Mouse (Mus musculus) gastrocnemius, adult 2 months (tissue): ENCODE data around the gene Tceanc2. TPM values are rescaled to one million over a fixed set of nuclear protein-coding genes. Genes with fewer than 3 reads are reported as not detected.

ENCODE experiments used
- DNase-seq: peaks from one replicate; pipeline ENCODE4 v3.0.0; 2022
- H3K27ac ChIP-seq: fragments of 200-600 bp; 2 replicates; pipeline ENCODE4 v1.8.1; 2022; ENCODE audit warnings: mild to moderate bottlenecking
- H3K4me3 ChIP-seq: fragments of 200-600 bp; 2 replicates; pipeline ENCODE4 v1.8.1; 2022; ENCODE audit warnings: mild to moderate bottlenecking, moderate library complexity
- CTCF ChIP-seq: fragments of 200-600 bp; IDR thresholded peaks from 2 replicates; pipeline ENCODE4 v1.8.1; 2022; ENCODE audit warnings: antibody characterized with exemption, mild to moderate bottlenecking, moderate library complexity
- intact Hi-C: fragments of 180-260 bp; cut with DNase I; formaldehyde crosslinking; loops from one replicate; pipeline ENCODE4 v1.15.1; 2025
- long read RNA-seq, 2 experiments: library from polyadenylated mRNA; stranded (forward); transcript quantifications; one replicate each; pipeline ENCODE4 v2.0.0; 2021
- total RNA-seq, 2 experiments: library from RNA; stranded (reverse); gene quantifications; 2 replicates each; pipeline ENCODE4 v1.2.3; 2021

The Tceanc2 gene
- 10 to 100 TPM; 12.6 to 13.2 TPM for total RNA-seq
- long read RNA-seq, experiment 1, full-length matches to known transcripts = 3 of 4 reads
- long read RNA-seq, experiment 1, partial matches to known transcripts = 0 of 4 reads
- long read RNA-seq, experiment 1, other reads (novel, unspliced or antisense) = 1 of 4 reads
- long read RNA-seq, experiment 2, full-length matches to known transcripts = 2 of 8 reads
- long read RNA-seq, experiment 2, partial matches to known transcripts = 0 of 8 reads
- long read RNA-seq, experiment 2, other reads (novel, unspliced or antisense) = 6 of 8 reads

GRCm38 (mm10) chr4:107178830-107179490 is at the start of gene Tceanc2:
TSS of gene Tceanc2 (minus strand) at chr4:107179116.
- intact Hi-C loops = loop anchor here (1.0 kb wide), 1 partner anchor 74 kb away; the partner anchor contains the start of genes Hspb11 and Lrrc42
- peak within 1 kb of the TSS; percentile 93 for H3K4me3 ChIP-seq
- H3K27ac ChIP-seq = peak within 1 kb of the TSS; percentile 97
- TF ChIP-seq CTCF = 0 out of 2 replicates have a peak, but pooled peaks have one; percentile 2
- peak; percentile 65 for DNase-seq

GRCm38 (mm10) chr4:107226313-107226712 is 47.4 kb upstream of the Tceanc2 start:
- H3K4me3 ChIP-seq = no peak overlapping the region
- no peak for TF ChIP-seq CTCF
- no peak for DNase-seq
- H3K27ac ChIP-seq = no peak overlapping the region
- intact Hi-C loops = no loop called here

- peak; percentile 73 for DNase-seq
- Histone ChIP-seq H3K27ac (no peak overlapping the region), H3K4me3 (no peak overlapping the region)
- no peak for TF ChIP-seq CTCF
- intact Hi-C loops = no loop called here
These were observed 44.6 kb upstream of the Tceanc2 start for GRCm38 (mm10) chr4:107223225-107224204.

GRCm38 (mm10) chr4:107221524-107221923 is 42.6 kb upstream of the Tceanc2 start:
- Histone ChIP-seq H3K4me3 (no peak overlapping the region), H3K27ac (no peak overlapping the region)
- no peak for DNase-seq
- intact Hi-C loops = no loop called here
- TF ChIP-seq CTCF = no peak

- no peak for TF ChIP-seq CTCF
- intact Hi-C loops = no loop called here
- no peak overlapping the region for H3K4me3 ChIP-seq
- no peak for DNase-seq
- no peak overlapping the region for H3K27ac ChIP-seq
These were observed 38.7 kb upstream of the Tceanc2 start for GRCm38 (mm10) chr4:107217574-107217973.

- TF ChIP-seq CTCF = no peak
- Histone ChIP-seq H3K4me3 (no peak overlapping the region), H3K27ac (no peak overlapping the region)
- no peak for DNase-seq
- intact Hi-C loops = no loop called here
These were observed 34.5 kb upstream of the Tceanc2 start for GRCm38 (mm10) chr4:107213279-107214011.

GRCm38 (mm10) chr4:107211936-107212335 is 33.0 kb upstream of the Tceanc2 start:
- intact Hi-C loops = no loop called here
- no peak for TF ChIP-seq CTCF
- DNase-seq = no peak
- Histone ChIP-seq H3K4me3 (no peak overlapping the region), H3K27ac (no peak overlapping the region)

GRCm38 (mm10) chr4:107211465-107211864 is 32.5 kb upstream of the Tceanc2 start:
- no peak for DNase-seq
- Histone ChIP-seq H3K27ac (no peak overlapping the region), H3K4me3 (no peak overlapping the region)
- TF ChIP-seq CTCF = no peak
- intact Hi-C loops = no loop called here

- Histone ChIP-seq H3K27ac (no peak overlapping the region), H3K4me3 (no peak overlapping the region)
- TF ChIP-seq CTCF = no peak
- intact Hi-C loops = no loop called here
- DNase-seq = no peak
These were observed 31.7 kb upstream of the Tceanc2 start for GRCm38 (mm10) chr4:107210483-107211097.

- intact Hi-C loops = no loop called here
- no peak for TF ChIP-seq CTCF
These were observed 30.0 kb upstream of the Tceanc2 start, which contains the start of gene Ldlrad1 for GRCm38 (mm10) chr4:107208880-107209279. TSS of gene Ldlrad1 (plus strand) at chr4:107209180.

GRCm38 (mm10) chr4:107207016-107207415 is 28.1 kb upstream of the Tceanc2 start:
- H3K27ac ChIP-seq = no peak overlapping the region
- intact Hi-C loops = no loop called here
- no peak for TF ChIP-seq CTCF
- no peak overlapping the region for H3K4me3 ChIP-seq
- DNase-seq = no peak

More at GRCm38 (mm10) chr4:107208880-107209279, 30.0 kb upstream of the Tceanc2 start, which contains the start of gene Ldlrad1:
- Histone ChIP-seq H3K27ac (no peak within 1 kb of the TSS), H3K4me3 (no peak within 1 kb of the TSS)
- DNase-seq = no peak
